Mouse (Mus musculus): Measurements from ENCODE around the gene Arhgef19. TPM values are rescaled to one million over a fixed set of nuclear protein-coding genes. Genes with fewer than 3 reads are reported as not detected.
A peak's percentile ranks its signal among the peaks of the same experiment; 100 is the strongest.

Gene Arhgef19
- polyA plus RNA-seq, 1 experiment, result 4.9 TPM

DNA sequence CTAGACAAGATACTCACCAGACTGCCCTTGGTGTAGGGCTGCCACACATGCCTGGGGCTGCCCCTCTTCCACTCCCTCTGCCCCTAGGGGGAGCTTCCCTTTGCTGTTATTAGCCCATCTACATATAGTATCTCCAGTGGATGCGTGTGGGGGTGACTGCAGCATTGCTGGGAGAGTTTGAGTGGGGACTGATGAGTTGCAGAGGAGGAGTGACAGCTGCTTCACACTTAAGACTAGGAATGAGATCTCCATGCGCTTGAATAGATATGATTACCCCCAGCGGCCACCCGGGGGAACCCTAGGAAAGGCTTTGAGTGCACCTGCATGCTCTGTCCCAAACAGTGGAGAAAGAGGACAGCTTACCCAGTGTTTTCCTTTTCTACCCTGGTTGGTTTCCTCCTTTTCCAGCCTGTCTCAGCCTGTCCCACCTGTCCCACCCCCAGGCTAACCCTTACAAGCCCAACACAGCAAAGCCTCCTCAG lies 34.7 kb upstream of the Arhgef19 start:
- DNase-seq, result no peak
- no peaks in the 10 kb centered on the region for H3K4me1 ChIP-seq (ENCODE audit: control insufficient read depth, insufficient read depth, low read length)
- no peaks in the 10 kb centered on the region for H3K36me3 ChIP-seq (ENCODE audit: control insufficient read depth, insufficient read depth, low read length)
- TF ChIP-seq POLR2A (IDR thresholded peaks at IDR 0.05; ENCODE audit: low read depth, low read length) (no peak), CTCF (conservative IDR thresholded peaks at IDR 0.05; ENCODE audit: insufficient read depth, insufficient read length, low read depth, low read length) (0 out of 2 replicates have a peak, but pooled peaks have one; percentile 17)
- H3K27ac ChIP-seq (ENCODE audit: insufficient read depth, low read depth, low read length), result no peak overlapping the region
- WGBS, result 57% methylated on average over 4 of the region's 4 CpGs
- H3K27me3 ChIP-seq (replicated peaks; ENCODE audit: control insufficient read depth, insufficient read depth, low read length), result no peaks in the 10 kb centered on the region
- no peak overlapping the region for H3K4me3 ChIP-seq (ENCODE audit: insufficient read depth, low read depth, low read length)

DNA sequence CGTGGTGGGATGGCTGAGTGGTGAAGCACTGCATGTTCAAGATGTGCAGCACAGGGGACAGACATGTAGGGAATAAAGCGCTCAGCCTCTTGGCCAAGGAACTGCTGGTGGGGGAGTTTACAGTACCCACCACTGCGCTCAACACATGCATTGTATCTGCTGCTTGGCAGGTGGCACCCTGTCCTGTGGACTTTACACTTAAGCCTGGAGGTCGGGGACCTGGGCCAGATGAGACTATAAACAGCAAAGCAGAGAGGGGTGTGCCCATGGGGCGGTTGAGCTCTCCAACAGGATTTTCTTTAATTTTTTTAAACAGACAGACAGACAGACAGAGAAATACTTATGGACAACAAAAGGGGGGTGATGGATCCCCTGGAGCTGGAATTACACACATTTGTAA lies 32.2 kb upstream of the Arhgef19 start:
- Histone ChIP-seq H3K27me3 (replicated peaks; ENCODE audit: control insufficient read depth, insufficient read depth, low read length) (no peaks in the 10 kb centered on the region), H3K4me3 (ENCODE audit: insufficient read depth, low read depth, low read length) (no peak overlapping the region), H3K4me1 (ENCODE audit: control insufficient read depth, insufficient read depth, low read length) (no peaks in the 10 kb centered on the region), H3K36me3 (ENCODE audit: control insufficient read depth, insufficient read depth, low read length) (no peaks in the 10 kb centered on the region), H3K27ac (ENCODE audit: insufficient read depth, low read depth, low read length) (no peak overlapping the region)
- TF ChIP-seq POLR2A (IDR thresholded peaks at IDR 0.05; ENCODE audit: low read depth, low read length), result no peak
- TF ChIP-seq CTCF (conservative IDR thresholded peaks at IDR 0.05; ENCODE audit: insufficient read depth, insufficient read length, low read depth, low read length), result no peak
- peak; percentile 73 for DNase-seq
- 68% methylated on average over 5 of the region's 5 CpGs for WGBS

DNA sequence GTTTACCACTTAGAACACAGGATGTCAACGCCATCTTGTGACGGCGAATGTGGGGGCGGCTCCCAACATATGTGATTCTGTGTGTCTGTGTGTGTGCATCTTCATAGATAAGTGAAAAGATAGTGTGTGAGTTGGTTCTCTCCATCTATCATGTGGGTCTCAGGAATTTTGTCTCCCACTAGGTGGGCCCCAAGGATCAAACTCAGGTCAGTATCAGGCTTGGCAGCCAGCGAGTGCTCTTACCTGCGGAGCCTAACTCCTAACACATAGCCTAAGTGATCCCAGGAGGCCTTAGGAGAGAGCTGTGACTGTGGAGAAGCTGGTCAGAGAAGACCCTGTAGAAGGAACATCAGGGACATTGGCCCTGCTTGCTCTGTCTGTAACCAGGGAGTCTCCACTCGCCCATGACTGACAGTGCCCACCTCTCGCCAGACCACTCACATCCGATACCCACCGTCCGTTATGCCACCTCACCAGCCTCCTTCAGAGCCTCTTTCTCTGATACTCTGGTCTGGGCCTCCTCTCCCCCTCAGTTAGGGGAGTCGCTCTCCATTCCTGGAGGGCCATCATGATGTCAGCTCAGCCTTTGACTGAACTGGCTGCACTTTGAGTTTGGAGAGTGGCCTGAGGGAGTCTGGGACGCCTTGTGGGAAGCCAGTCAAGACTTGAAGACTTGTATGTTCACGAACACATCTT lies 28.6 kb upstream of the Arhgef19 start:
- no peaks in the 10 kb centered on the region for H3K27me3 ChIP-seq (replicated peaks; ENCODE audit: control insufficient read depth, insufficient read depth, low read length)
- peak overlapping the region; percentile 95 for H3K27ac ChIP-seq (ENCODE audit: insufficient read depth, low read depth, low read length)
- no peak for DNase-seq
- WGBS, result 51% methylated on average over 14 of the region's 14 CpGs
- TF ChIP-seq POLR2A (IDR thresholded peaks at IDR 0.05; ENCODE audit: low read depth, low read length) (no peak), CTCF (conservative IDR thresholded peaks at IDR 0.05; ENCODE audit: insufficient read depth, insufficient read length, low read depth, low read length) (no peak)
- no peaks in the 10 kb centered on the region for H3K4me1 ChIP-seq (ENCODE audit: control insufficient read depth, insufficient read depth, low read length)
- H3K36me3 ChIP-seq (ENCODE audit: control insufficient read depth, insufficient read depth, low read length), result no peaks in the 10 kb centered on the region
- peak overlapping the region; percentile 75 for H3K4me3 ChIP-seq (ENCODE audit: insufficient read depth, low read depth, low read length)

DNA sequence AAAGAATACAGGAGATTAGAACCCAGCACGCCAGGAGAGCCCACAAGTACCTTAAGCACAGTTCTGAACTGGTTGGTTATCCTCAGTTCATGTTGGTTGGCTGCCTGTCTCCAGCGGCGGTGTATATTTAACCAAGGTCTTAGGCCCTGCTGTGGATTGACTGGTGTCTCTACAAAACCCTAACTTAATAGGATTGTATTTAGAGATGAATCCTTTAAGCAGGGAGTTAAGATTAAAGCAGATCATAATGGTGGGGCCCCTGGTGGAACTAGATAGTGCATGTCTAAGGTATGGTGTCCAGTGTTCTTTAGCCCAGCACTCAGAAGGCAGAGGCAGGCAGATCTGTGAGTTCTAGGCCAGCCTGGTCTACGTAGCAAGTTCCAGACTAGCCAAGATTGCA lies 27.7 kb upstream of the Arhgef19 start:
- no peak for TF ChIP-seq CTCF (conservative IDR thresholded peaks at IDR 0.05; ENCODE audit: insufficient read depth, insufficient read length, low read depth, low read length)
- no peak for TF ChIP-seq POLR2A (IDR thresholded peaks at IDR 0.05; ENCODE audit: low read depth, low read length)
- no peak overlapping the region for H3K4me3 ChIP-seq (ENCODE audit: insufficient read depth, low read depth, low read length)
- H3K4me1 ChIP-seq (ENCODE audit: control insufficient read depth, insufficient read depth, low read length), result no peaks in the 10 kb centered on the region
- WGBS, result 97% methylated on average over 4 of the region's 4 CpGs
- no peaks in the 10 kb centered on the region for H3K27me3 ChIP-seq (replicated peaks; ENCODE audit: control insufficient read depth, insufficient read depth, low read length)
- no peak for DNase-seq
- no peaks in the 10 kb centered on the region for H3K36me3 ChIP-seq (ENCODE audit: control insufficient read depth, insufficient read depth, low read length)
- no peak overlapping the region for H3K27ac ChIP-seq (ENCODE audit: insufficient read depth, low read depth, low read length)

DNA sequence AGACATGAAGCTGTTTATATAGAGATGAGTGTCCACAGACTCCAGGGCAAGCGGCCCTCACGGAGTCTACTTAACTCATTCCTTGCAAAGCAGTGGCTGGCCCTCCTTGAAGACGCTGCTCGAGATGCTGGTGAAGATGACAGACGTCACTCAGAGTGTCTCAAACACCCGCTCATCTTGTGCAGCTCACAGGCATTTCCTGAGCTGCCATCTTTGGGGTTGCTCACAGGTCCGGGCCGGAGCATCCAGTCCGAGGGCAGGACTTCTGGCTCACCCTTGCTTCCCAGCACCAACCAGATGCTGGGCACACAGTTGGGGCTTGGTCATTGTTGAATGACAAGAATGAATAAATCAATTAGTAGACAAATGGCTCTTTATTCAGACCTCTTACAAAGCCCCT lies 26.4 kb upstream of the Arhgef19 start:
- WGBS, result 89% methylated on average over 9 of the region's 9 CpGs
- H3K27ac ChIP-seq (ENCODE audit: insufficient read depth, low read depth, low read length), result no peak overlapping the region
- no peaks in the 10 kb centered on the region for H3K4me1 ChIP-seq (ENCODE audit: control insufficient read depth, insufficient read depth, low read length)
- no peaks in the 10 kb centered on the region for H3K36me3 ChIP-seq (ENCODE audit: control insufficient read depth, insufficient read depth, low read length)
- no peaks in the 10 kb centered on the region for H3K27me3 ChIP-seq (replicated peaks; ENCODE audit: control insufficient read depth, insufficient read depth, low read length)
- DNase-seq, result no peak
- no peak for TF ChIP-seq CTCF (conservative IDR thresholded peaks at IDR 0.05; ENCODE audit: insufficient read depth, insufficient read length, low read depth, low read length)
- no peak for TF ChIP-seq POLR2A (IDR thresholded peaks at IDR 0.05; ENCODE audit: low read depth, low read length)
- H3K4me3 ChIP-seq (ENCODE audit: insufficient read depth, low read depth, low read length), result no peak overlapping the region

DNA sequence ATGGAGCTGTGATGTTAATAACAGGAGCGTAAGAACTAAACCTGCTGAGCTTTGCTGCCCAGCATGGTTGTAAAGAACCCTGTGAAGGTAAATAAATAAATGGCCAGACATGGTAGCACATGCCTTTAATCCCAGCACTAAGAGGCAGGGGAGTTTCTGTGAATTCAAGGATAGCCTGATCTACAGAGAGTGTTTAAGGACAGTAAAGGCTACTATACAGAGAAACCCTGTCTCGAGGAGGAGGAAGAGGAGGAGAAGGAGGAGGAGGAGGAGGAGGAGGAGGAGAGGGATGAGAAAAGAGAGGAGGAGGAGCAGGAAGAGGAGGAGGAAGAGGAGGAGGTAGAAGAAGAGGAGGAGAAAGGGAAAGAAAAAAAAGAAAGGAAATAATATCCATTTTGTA lies 26.0 kb upstream of the Arhgef19 start:
- Histone ChIP-seq H3K36me3 (ENCODE audit: control insufficient read depth, insufficient read depth, low read length) (no peaks in the 10 kb centered on the region), H3K4me3 (ENCODE audit: insufficient read depth, low read depth, low read length) (no peak overlapping the region), H3K27ac (ENCODE audit: insufficient read depth, low read depth, low read length) (no peak overlapping the region), H3K27me3 (replicated peaks; ENCODE audit: control insufficient read depth, insufficient read depth, low read length) (no peaks in the 10 kb centered on the region), H3K4me1 (ENCODE audit: control insufficient read depth, insufficient read depth, low read length) (no peaks in the 10 kb centered on the region)
- no peak for DNase-seq
- 48% methylated on average over 2 of the region's 2 CpGs for WGBS
- no peak for TF ChIP-seq POLR2A (IDR thresholded peaks at IDR 0.05; ENCODE audit: low read depth, low read length)
- no peak for TF ChIP-seq CTCF (conservative IDR thresholded peaks at IDR 0.05; ENCODE audit: insufficient read depth, insufficient read length, low read depth, low read length)

DNA sequence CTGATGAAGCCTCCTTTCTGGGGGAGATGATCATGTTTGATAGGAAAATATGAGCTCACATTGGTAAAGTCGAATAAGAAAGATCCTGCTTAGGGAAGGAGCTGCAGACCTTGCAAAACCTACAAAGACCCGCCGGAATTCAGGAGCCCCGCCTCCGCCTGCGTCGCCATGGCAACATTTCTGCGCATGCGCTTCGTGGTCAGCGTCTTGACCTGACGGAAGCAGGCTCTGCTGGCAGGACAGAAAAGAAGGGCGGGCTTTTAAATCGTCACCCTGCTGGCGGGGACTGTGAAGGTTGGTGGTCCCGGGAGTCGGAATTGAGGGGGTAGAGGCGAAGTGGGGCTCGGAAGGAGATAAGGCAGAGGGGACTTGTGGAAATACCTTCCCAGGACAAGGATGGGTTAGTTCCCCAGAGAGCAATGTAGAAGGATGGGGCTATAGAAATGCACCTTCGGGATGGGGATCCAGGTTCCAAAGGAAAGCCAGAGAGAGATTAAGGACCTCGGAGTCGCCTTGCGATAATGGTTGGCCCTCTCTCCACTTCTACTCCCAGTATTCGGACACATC lies 25.4 kb upstream of the Arhgef19 start, which contains the start of gene Rsg1:
TSS of gene Rsg1 (plus strand) at position 187 of the 567 bp plus-strand sequence.
- Histone ChIP-seq H3K27ac (ENCODE audit: insufficient read depth, low read depth, low read length) (no peak within 1 kb of the TSS; the same call in 1 of the 2 replicates), H3K4me3 (ENCODE audit: insufficient read depth, low read depth, low read length) (peak within 1 kb of the TSS; percentile 62), H3K36me3 (ENCODE audit: control insufficient read depth, insufficient read depth, low read length) (no peaks in the 10 kb centered on the region), H3K27me3 (replicated peaks; ENCODE audit: control insufficient read depth, insufficient read depth, low read length) (no peaks in the 10 kb centered on the region), H3K4me1 (ENCODE audit: control insufficient read depth, insufficient read depth, low read length) (no peaks in the 10 kb centered on the region)
- 1% methylated on average over 24 of the region's 24 CpGs for WGBS
- no peak for TF ChIP-seq POLR2A (IDR thresholded peaks at IDR 0.05; ENCODE audit: low read depth, low read length)
- TF ChIP-seq CTCF (conservative IDR thresholded peaks at IDR 0.05; ENCODE audit: insufficient read depth, insufficient read length, low read depth, low read length), result no peak
- peak; percentile 97 for DNase-seq

All from kidney, adult 2 months (tissue).